Mouse (Mus musculus): Measurements from ENCODE around the gene Cd47.

DNA sequence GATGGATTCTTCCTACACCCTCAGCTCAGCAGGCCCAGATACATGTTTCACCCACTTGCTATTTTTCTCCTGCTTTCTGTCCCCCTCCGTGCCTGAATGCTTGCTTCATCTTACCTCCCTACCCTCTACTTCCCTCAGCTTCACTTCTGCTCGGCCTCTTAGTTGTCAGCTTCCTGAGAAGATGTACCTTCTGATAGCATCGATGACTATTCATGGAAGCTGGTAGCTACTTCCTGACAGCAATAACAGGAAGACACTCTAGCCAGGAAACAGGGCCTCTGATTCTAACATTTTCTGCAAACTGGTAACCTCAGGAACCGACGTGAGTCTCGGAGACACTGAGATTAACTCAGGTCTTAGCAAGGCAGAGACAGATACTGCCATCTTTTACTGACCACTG, 1.5 kb upstream of the Cd47 start:
- TF ChIP-seq NANOG (IDR thresholded peaks at IDR 0.05; ENCODE audit: borderline replicate concordance, low read length) (no peak), CTCF (conservative IDR thresholded peaks at IDR 0.05; ENCODE audit: low read length) (no peak), POU5F1 (IDR thresholded peaks at IDR 0.05; ENCODE audit: borderline replicate concordance, low read length) (no peak)

Data from E14TG2a.4 (cell line).